Mouse (Mus musculus): ENCODE results near the gene Klhdc9.
"Not testable (repeated sequence)": the region's sequence is repeated elsewhere in the genome, so short reads cannot be mapped to it uniquely, and the experiment has no call there.

The Klhdc9 gene

DNA sequence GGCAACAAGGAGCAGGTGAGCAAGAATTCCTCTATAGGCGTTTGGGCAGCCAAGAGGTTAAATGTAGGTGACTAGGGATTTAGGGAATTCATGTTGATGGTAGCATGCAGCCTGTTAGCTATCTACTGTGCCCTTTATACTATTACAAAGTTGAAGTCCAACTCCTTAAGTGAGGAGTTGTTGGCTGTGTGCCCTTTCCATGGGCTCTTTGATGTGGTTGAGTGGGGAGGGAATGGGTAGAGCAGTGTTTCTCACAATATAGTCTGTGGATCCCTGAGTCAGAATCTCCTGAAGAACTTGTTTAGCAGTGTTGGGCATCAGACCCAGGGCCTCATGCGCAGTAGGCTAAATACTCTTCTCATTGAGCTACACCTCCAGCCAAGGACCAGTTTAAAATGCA lies 3.8 kb downstream of the Klhdc9 start:
- DNase-seq (ENCODE audit: low spot score in 2 of 2), result no peak

DNA sequence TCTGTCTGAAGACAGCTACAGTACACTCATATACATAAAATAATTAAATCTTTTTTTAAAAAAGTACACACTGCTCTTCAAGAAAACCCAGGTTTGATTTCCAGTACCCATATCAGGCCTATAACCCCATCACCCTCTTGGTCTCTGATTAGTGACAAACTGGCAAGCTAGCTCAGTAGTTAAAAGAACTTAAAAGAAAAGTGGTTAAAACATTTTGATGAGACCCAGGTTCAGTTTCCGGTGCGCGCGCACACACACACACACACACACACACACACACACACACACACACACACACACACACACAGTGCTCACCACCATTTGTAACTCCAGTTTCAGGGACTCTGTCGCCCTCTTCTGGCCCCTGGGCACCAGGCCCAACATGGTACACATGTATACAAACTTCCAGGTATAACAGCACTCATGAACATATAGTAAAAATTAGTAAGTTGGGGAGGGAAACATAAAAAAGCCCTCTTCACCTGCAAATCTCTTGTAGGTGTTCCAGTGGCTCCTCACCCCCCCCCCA lies 4.7 kb downstream of the Klhdc9 start:
- DNase-seq (ENCODE audit: low spot score in 2 of 2), result no peak

DNA sequence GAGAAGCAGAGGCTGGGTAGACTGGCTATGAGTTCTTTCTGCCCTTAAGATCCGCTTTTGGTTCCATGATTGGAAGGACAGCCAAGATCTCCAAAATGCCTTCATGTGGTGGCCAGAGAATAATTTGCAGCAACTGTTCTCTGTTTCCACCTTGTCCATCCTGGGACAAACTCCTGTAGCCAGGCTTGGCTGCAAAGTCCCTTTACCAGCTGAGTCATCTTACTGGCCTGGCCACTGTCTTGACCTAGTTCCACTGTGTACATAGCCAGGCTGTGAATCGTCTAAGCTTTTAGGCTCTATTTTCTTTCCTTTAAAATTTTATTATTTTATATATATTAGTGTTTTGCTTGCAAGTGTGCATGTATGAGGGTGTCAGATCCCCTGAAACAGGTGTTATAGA lies 11.4 kb downstream of the Klhdc9 start:
- DNase-seq (ENCODE audit: low spot score in 2 of 2), result no peak

DNA sequence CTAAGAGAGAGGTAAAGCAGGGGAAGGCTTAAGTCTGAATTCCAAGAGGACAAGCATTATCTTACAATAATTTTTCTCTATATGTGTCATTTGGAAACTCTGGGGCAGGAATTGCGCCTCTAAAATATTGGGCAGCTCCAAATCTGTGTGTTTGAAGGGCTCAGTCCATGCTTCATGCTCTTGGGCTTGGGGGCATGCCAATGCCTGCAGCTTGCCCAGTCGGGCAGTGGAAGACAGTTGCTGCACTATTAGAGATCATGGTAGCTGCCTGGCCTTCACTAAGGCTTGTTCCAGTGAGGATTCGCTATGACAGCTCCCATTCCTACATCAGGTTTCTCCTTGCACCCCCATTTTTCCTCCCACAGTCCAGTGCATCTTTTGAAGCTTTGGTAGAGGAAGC lies 11.9 kb downstream of the Klhdc9 start:
- no peak for DNase-seq (ENCODE audit: low spot score in 2 of 2)

GRCm38 (mm10) chr1:171346095-171346450 lies 14.5 kb downstream of the Klhdc9 start:
- DNase-seq (ENCODE audit: low spot score in 2 of 2), result no peak

- DNase-seq (ENCODE audit: low spot score in 2 of 2), result peak; percentile 81 to 93
These were observed 15.1 kb downstream of the Klhdc9 start, which contains the start of the genes Nit1 and Pfdn2 for GRCm38 (mm10) chr1:171345225-171346094. Gene Nit1, minus strand, starts transcription at chr1:171345646. Gene Pfdn2, plus strand, starts transcription at chr1:171345670.

GRCm38 (mm10) chr1:171344715-171345114 lies 15.9 kb downstream of the Klhdc9 start:
- DNase-seq (ENCODE audit: low spot score in 2 of 2), result no peak

DNA sequence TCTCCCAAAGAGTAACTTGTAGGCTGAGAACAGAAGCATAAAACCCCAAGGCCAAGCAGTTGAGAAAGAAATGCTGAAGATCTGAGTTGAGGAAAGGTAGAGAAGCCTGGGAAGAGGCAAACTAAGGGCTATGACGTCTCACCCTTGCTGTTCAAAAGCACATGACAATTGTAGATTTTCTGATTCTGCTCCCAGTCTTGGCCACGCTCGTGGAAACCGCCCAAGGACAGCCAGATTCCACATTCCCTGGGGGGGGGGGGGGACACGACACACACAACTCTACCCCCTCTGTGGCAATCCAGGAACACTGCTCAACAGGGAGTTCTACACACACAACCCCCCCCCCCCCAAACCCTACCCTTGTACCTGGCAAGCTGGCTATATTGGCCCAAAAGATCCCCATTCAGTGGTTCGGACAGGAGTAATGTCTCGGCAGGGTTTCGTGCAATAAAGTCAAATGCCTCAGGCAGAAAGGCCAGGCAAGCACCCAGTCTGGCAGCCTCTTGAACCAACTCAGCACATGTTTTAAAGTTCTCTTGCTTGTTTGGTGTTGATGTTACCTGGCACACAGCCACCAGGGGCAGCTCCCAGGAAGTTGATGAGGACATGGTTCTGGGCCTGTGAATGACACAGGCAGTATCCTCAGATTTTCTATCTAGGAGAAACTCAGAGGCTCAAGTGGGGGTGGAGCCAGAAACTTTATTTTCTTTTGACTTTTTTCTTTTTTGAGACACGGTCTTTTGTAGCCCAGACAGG lies 16.5 kb downstream of the Klhdc9 start:
- peak; percentile 23 to 55 for DNase-seq (ENCODE audit: low spot score in 2 of 2)

DNA sequence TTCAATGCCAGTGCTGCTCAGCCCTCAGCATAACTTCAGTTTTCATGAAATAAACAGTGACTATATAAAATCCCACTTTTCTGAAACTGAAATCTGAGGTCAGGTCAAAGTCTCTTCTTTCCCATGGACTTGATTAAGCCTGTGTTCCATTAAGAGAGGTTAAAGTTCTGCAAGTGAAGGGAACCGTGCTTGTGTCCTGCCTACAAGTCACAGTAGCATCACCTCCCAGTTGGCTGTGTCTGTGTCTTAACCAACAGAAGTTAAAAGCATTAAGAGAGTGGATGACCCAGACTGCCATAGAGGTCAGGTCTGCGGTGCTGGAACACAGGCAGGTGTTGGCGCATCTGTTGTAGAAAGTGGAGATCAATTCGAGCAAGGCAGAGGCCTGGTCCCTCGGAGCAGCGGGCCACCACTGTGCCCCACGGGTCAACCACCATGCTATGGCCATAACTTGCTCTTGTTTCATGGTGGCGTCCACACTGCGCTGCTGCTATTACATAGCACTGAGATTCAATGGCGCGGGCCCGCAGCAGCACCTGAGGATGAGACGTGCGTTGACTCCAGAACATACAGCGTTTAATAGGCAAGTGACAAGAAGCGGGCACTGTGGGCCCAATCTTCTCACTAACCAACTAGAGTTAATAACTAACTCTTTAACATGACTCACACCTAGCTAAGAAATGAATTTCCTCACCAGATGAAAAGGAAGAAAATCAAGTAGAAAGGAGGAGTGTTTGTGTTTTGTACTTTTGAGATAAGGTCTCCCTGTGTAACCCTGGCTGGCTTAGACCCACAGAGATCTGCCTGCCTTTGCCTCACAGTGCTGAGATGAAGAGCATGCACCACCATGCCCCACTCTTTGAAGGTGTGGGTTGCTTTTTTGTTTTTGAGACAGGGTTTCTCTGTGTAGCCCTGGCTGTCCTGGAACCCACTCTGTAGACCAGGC lies 18.1 kb downstream of the Klhdc9 start:
- no peak for DNase-seq (ENCODE audit: low spot score in 2 of 2)

GRCm38 (mm10) chr1:171330216-171330560 lies 30.4 kb downstream of the Klhdc9 start:
- DNase-seq (ENCODE audit: low spot score in 2 of 2), result peak in 1 of 2 experiments; percentile 25

DNA sequence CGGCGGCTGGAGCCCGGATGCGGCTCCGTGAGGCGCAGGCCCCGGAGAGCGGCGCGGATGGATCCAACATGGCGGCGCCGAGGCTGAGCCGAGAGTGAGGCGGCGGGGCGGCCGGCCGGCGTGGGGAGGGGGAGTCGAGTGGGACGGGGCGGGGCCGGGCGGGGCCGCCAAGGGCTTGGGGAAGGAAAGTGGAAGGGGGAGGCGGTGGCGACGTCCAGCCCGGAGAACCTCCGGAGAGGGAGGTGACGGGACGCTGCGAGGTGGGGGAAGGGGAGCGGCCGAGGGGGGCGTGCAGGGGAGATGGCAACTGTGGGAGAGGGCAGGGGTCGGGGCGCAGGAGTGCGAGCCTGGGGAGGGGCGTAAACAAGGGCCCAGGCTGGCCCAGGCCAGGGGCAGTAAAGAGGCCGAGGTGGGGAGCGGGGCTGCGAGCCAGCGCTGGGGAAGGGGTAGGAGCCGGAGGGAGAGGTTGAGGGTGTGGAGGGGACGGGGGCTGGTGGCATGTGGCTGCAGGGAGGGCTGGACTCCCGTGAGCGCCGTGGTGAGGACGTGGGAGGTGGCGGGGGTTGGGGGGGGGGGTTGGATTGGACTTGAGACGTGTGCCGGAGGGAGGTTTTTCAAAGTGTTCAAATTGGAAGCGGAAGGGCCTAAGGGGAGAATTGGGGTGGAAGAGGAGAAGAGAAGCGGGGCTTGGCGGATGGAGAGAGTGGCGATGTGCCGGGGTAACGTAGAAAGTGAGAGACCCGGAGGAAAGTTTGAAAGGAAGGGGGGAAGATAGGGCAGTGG lies 31.0 kb downstream of the Klhdc9 start:
- no peak for DNase-seq (ENCODE audit: low spot score in 2 of 2)

- DNase-seq (ENCODE audit: low spot score in 2 of 2), result peak; percentile 89 to 90
These were observed 31.7 kb downstream of the Klhdc9 start, which contains the start of gene Dedd for GRCm38 (mm10) chr1:171328839-171329432. Gene Dedd, plus strand, starts transcription at chr1:171329145.

DNA sequence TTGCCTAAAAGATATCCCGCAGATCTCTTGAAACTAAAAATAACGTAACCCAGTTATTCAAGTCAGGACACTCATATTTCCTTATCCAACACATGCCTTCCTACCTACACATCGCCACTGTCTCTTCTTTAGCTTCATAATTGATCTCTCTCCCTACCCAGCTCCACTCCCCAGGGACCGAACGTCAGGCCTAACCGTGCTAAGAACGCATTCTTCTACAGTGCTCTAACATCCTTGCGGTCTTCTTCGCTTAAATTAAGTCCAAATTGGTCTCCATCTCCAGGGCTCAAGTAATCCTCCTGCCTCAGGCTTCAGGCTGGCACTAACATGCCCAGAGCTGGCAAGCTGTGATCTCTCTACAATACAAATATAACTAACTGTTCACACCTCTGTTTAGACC lies 32.4 kb downstream of the Klhdc9 start:
- no peak for DNase-seq (ENCODE audit: low spot score in 2 of 2)

DNA sequence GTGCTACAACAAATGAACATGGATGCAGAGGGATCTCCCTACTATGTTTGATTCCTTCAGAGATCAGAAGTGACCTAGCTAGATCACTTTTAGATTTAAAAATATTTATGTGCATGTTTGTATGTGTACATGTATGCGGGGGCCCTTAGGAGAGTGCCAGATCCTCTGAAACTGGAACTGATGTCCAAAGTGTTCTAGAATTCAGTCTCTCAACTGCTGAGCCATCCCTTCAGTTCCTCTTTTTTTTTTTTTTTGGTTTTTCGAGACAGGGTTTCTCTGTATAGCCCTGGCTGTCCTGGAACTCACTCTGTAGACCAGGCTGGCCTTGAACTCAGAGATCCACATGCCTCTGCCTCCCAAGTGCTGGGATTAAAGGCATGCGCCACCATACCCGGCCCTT lies 34.0 kb downstream of the Klhdc9 start:
- DNase-seq (ENCODE audit: low spot score in 2 of 2), result not testable (repeated sequence)

GRCm38 (mm10) chr1:171325571-171325970 lies 35.0 kb downstream of the Klhdc9 start:
- DNase-seq (ENCODE audit: low spot score in 2 of 2), result no peak

- DNase-seq (ENCODE audit: low spot score in 2 of 2), result no peak
These were observed 38.6 kb downstream of the Klhdc9 start for GRCm38 (mm10) chr1:171322012-171322411.

- DNase-seq (ENCODE audit: low spot score in 2 of 2), result no peak
These were observed 39.2 kb downstream of the Klhdc9 start for GRCm38 (mm10) chr1:171321415-171321814.

- no peak for DNase-seq (ENCODE audit: low spot score in 2 of 2)
These were observed 40.4 kb downstream of the Klhdc9 start for GRCm38 (mm10) chr1:171320151-171320550.

DNA sequence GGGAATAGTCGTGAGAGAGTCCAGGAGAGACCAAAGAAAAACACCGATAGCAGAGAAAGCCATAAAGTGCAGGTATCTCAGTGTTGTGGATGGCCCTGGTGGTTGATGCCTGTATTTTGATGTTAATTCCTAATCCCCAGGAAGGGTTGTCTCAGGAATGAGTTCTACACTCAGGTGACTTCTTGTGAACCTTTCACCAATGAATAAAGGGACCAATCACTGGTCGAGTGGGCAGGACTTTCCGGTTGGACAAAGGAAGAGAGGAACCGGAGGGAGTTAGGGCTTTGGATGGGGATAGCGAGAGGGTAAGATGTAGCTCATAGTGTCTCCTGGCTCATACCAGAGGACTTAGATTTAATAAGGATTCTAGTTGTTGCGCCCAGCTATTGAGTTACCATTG lies 40.9 kb downstream of the Klhdc9 start:
- DNase-seq (ENCODE audit: low spot score in 2 of 2), result no peak

- DNase-seq (ENCODE audit: low spot score in 2 of 2), result no peak
These were observed 51.3 kb downstream of the Klhdc9 start for GRCm38 (mm10) chr1:171309321-171309720.
